Mouse (Mus musculus): Measurements from ENCODE around the gene Plscr4.
A peak's percentile ranks its signal among the peaks of the same experiment; 100 is the strongest.

Gene Plscr4

DNA sequence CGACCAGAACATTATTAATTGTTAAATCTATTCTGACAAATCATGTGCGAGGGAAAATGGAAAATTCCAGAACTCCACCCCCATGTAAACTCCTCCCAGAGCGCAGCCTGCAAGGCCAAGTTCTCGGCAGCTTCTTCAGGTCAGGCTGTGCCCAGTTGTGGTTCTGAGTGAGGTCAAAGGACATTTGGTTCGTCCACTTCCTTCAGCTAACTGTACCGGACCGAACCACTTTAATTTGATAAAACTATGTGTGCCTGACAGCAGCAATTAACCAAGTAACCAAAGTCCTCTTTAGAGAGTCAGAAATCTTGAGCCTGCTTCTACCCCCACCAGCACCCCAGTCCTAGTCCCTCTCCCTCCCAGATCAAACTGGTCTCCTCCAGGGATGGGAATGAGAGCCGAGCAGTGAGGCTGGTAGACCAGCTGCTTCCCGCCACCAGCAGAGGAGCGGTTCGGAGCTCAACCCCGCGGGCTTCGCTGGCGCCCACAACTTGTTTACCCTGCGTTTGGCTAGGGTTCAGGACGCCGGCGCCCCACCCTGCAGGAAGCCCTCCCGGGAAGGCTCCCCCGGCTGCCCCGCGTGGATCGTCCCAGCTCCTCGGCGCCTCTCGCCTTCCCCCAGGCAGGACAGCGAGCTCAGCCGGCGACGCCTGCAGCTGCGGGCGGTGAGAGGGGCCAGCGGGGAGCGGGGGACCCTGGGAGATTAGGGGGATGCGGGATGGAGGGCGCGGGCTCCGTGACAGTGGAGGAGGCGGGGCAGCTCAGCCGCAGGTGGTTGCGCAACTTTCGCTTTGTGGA lies at the start of gene Plscr4:
Gene Plscr4, plus strand, starts transcription at position 113 of the 798 bp plus-strand sequence.
- no peak for DNase-seq (ENCODE audit: low read depth, low spot score)

DNA sequence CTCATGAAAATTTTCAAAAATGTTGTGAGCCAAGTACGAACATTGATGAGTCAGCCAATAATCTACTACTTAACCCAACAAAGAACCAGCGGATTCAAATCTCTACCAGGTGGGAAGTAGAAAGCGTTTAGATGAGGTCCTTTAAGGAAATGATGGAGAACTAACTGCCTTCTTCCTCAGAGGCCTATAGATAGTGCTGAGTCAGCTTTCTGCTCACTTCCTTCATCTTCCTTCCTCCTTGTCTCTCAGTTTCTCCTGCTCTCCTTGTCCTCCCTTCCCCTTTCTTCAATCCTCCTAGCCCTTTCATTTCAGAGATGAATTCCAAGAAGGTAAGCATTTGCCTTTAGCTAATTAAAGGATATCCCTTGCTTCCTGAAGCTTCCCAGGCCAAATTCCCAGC lies 46.9 kb upstream of the Plscr4 start:
- DNase-seq (ENCODE audit: low read depth, low spot score), result no peak

DNA sequence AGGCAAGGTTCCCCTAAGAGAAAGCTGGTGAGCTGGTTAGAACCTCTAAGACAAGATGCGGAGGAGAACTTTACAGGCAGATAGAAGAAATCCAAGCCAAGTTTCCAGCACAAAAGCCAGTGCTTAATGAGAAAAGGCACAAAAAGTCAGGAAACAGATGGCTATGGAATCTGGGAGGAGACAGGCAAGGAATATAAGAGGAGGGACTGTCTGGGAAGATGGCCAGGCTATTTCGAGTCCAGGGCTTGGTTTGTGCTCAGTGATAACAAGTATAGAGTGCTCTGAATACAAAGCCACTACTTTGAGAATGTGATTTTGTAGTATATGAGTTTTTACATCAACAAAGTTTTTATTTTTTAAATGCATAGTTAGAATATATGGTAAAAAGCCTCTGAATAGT lies 45.1 kb upstream of the Plscr4 start:
- DNase-seq (ENCODE audit: low read depth, low spot score), result peak; percentile 20

DNA sequence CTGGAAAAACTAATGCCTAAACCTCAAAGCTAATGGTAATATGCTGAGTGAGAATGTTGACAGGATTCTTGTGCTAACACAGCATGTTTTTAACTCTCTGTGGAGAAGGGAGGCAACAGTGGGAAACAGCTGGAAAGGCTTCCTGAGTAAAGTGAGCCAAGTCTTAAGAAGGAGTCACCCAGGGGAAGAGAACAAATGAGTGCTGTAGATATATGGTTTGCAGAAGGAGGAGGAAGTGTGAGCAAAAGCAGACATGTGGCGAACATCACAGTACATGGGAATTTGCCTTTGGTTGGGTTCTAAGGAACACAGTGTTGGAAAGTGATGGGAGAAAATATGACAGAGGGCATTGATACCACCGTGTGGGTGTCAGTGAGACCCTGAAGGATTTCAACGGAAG lies 43.5 kb upstream of the Plscr4 start:
- no peak for DNase-seq (ENCODE audit: low read depth, low spot score)

DNA sequence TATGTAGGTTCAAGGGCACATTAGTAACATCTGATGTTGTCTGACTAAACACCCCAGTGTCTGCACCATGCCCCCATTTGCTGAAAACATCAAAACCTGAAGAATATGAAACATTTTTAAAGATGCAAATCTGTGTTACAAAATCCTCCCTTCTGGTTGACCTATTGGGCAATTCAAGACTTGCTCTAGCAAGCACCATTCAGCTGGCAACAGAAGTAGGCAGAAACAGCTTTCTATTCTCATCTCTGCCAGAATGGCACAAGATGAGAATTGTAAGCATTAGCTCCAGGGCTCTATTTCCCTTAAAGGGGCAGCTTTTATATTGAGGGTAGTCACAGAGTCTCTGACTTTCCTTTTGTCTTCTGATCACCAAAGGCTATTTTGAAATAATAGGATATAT lies 19.4 kb upstream of the Plscr4 start:
- no peak for DNase-seq (ENCODE audit: low read depth, low spot score)

DNA sequence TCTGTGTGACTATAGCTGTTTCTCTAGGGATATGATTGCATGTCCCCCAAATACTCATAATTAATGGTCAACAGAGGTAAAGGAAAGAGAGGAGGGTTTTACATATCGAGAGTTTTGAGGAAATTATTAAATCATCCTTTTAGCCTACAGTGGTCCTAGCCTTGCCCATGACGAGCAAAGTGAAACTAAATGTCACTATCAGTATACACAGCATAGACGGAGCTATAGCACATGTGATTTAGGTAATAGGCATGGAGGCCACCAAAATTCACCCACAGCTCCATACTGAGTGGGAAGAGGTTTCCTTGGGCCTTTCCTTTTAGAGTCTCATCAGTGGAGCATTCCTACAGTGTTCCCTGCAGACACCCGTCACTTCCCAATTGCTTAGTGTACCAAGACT lies 15.7 kb upstream of the Plscr4 start:
- DNase-seq (ENCODE audit: low read depth, low spot score), result no peak

DNA sequence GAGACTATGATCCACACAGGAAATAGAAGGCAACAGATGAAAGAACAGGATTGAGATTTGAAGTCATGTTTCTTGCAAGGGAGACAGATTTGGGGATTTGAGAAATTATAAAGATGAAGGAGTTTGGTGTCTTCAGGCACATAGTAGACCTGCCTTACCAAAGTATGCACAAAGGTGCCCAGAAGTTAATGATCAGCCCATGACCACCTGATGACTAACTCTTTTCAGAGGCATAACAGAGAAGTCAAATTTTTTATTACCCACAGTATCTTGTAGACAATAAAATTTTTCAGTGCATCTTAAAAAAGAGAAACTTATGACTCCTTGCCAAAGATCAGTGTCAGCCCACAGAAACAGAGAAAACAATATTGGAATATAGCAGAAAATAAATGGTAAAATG lies 12.6 kb upstream of the Plscr4 start:
- DNase-seq (ENCODE audit: low read depth, low spot score), result no peak

DNA sequence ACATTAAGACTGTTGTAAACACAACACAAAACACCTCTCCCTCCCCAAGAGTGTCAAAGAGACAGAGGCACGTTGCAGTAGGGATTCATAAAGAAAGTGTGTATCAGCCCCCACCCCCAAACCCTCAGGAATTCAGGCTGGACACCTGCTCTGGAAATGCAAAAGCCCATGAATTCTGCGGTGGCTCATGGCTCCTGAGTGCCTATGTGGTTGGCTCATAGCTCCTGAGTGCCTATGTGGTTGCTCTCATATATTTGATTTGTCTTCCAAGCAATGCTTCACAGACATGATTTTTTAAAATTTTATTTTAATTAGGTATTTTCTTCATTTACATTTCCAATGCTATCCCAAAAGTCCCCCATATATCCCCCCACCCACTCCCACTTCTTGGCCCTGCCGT lies 568 bp upstream of the Plscr4 start:
- DNase-seq (ENCODE audit: low read depth, low spot score), result no peak

DNA sequence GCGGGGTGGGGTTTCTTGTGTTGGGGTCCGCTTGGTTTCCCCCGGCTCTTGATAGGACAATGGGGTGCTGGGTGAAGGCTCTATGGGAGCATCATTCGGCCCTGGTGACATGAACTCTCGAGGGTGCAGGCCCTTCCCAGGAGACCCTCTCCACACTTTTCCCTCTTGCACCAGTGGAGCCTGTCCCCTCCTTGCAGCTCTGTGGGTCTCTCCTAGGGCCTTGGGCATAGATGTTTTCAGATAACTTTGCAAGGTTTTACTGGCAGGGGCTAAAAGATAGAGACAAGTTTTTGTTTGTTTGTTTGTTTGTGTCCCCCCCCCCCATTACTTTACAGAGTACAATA lies 858 bp downstream of the Plscr4 start:
- DNase-seq (ENCODE audit: low read depth, low spot score), result no peak

DNA sequence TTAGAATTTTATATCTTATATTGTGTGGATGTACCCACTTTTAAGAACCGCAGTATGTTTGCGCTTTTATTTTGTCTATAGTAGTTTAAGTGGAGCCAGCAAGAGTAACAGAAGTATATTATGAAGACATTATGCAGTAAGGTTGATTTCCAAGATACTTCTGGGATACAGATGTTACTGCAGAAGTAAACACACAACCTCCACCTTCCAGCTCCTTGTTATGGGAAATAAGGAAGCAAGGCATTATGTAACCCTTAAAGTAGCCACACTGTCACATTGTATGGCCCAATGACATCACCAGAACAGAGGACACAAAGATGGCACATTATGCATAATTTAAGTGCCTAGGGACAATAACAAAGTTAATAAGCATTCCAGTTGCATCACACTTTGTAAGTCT lies 1.2 kb downstream of the Plscr4 start:
- DNase-seq (ENCODE audit: low read depth, low spot score), result no peak

DNA sequence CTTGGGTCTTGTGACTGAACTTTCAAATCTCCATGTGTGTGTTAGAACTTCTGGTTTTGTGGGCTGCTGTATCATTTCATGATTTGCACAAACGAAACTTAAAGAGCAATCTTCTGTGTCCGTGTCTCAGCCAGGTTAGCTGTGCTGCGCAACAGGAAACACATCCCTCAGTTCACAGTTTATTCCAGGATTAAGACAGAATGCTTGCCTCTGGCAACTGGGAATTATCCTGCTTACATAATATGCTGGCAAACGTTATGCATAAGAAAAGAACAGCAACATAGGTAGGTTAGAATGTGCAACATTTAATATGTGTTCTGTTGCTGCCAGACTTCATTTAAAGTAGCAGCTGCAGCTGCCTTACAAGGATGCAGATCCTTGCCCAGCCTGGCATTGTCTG lies 10.6 kb downstream of the Plscr4 start:
- no peak for DNase-seq (ENCODE audit: low read depth, low spot score)

DNA sequence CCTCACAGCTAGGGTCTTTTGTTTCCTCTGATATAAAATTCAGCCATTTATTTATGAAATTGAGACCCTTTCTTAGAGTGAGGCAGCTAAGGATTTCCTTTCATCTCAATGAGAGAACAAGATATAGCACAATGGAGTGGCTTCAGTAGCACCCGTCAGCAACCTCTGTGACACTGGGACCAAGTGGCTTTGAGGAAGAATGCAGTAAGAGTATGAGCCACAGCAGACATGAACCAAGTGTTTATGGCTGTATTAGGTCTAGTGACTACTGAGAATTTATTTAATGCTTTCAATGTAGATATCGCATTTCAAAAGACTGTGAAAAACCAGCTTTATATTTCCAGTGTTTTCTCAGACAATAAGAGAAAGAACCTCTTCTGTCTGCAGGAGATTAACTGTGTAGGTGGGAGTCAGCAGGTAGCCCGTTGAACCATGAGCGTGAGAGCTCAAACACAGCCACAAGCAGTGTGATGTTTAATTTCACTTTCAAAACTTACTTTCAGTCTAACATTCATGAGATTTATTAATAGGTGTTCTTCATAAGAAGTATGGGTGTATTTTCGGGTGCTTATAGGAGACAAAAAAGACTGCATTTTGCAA lies 15.2 kb downstream of the Plscr4 start:
- no peak for DNase-seq (ENCODE audit: low read depth, low spot score)

DNA sequence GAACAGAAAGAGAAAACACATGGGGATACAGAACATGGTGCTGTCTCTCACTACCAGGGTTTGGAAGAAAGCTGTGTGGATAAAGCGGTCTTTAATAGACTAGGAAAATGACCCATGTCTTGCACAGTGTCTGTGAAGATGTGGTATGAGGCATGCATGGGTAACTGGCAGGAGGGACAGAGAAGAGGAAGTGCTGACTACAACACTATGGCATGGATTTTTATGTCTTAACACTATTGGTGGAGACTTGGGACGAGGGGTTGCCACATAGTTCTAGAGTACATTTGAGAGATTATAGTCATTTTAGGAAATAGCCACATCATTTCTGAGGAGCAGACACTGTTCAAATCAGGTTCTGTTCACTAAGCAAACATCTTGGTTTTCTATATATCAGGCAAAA lies 16.0 kb downstream of the Plscr4 start:
- no peak for DNase-seq (ENCODE audit: low read depth, low spot score)

DNA sequence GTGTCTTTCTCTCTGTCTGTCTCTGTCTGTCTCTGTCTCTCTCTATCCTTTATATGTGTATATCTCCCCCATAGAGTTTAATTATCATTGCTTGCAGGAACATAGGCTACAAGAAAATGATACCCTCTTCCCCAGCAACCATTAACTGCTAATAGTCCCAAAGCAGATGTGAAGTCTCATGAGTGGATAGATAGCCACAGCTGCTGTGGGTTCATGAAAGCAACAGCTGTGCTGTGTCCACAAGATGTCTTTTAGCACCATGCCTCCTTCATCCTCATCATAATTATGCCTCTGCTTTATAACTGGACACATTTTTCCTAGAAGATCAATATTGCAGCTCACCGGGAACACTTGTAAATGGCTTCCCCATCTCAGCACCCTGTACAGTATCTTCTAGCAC lies 17.1 kb downstream of the Plscr4 start:
- no peak for DNase-seq (ENCODE audit: low read depth, low spot score)

DNA sequence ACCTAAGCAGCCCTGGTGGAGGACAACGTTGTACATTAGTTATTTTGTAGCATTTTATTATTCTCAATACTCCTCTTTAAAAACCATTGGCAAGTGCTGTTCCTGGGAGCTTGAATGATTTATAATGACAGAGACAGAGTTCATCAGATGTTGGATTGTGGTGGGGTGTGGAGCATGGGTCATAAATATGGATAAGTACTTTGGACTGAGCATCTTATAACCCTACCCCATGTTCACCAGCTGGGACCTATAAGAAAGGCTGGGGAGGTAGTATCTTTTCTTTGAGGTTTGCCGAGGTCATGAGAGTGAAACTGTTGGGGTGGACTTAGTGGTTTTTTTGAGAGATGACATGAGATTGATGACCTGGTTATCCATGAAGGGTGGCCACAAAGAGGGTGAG lies 24.5 kb downstream of the Plscr4 start:
- DNase-seq (ENCODE audit: low read depth, low spot score), result no peak

DNA sequence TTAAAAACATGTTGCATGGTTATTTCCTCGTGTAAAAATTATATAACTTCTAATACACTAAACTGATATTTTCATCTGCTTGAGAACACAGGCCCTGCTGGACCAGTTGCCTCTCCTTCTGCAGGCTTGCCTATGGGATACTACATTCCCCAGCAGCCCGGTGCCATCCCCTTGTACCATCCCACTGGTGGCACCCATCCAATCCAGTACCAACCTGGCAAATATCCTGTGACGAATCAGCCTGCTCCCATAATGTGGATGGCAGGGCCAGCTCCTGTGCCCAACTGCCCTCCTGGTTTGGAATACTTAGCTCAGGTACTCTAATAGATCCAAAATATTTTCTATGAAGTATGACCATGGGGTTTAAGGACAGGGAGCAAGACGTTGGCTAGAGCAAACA lies 25.4 kb downstream of the Plscr4 start:
- DNase-seq (ENCODE audit: low read depth, low spot score), result no peak

DNA sequence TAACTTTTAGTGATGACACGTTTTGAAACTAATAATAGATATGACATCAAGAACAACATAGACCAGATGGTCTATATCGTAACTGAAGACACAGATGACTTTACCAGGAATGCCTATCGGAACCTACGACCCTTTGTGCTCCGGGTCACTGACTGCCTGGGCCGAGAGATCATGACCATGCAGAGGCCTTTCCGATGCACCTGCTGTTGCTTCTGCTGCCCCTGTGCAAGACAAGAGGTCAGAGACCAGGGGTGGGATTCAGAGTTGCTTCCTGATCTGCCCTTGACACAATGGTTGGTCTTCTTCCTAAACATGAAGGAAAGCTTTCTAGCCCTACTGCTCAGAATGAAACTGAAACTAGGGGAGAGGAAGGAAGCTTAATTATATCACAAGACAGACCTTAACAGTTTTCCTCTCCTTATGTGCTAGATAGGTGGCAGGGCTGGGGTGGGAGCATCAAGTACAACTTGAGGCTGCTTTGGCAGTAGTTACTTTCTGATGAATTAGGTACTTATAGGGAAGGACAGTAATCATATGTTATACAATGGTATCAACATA lies 27.6 kb downstream of the Plscr4 start:
- no peak for DNase-seq (ENCODE audit: low read depth, low spot score)

DNA sequence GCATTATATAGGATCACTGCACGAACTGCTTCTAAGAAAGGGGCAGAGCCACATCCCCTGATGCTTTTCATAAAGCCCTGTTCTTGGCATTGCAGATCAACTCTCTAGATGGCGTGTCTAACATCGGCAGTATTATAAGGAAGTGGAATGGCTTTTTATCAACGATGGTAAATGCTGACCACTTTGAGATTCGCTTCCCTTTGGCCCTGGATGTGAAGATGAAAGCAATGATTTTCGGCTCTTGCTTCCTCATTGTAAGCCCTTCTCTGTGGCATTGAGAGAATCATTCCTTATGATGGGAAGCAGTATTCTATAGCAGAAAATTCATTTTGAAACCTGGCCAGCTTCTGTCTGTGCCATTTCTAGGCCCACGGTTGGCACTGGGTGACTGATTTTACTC lies 32.7 kb downstream of the Plscr4 start:
- DNase-seq (ENCODE audit: low read depth, low spot score), result no peak

DNA sequence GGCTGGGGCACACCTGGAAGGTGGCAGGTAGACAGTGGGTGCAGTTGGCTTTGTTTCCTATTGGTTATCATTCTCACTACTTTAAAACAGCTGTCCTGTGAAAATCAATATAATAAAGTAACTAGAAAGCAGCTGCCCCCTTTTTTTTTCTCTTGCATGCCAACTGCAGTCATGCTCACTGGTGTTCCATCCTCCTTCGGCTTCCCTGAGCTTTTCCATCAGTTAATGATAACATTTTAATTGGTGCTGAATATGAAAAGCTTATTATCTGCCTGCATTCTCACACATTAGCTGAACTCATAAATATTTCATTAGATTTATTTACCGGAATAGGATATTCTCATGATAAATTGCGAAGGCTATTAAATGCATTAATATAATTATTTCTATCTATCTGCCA lies 33.1 kb downstream of the Plscr4 start:
- DNase-seq (ENCODE audit: low read depth, low spot score), result no peak

DNA sequence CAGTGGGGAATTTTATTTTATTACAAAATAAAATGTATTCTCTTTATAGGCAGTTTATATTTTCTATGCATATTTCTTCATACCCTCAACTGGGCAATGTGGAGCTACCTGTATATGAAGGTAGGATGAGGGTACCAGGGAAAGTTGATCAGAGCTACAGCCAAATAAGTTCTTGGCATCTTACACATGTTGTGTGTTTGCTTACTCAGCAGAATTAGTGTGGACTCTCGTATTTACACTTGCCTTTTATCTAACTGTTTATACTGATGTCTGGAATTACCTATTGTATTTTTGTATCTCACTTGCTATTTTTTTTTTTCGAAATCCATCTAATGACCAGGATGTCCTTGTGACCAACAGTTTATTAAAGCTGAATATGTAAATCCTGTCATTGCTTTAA lies 34.1 kb downstream of the Plscr4 start:
- DNase-seq (ENCODE audit: low read depth, low spot score), result no peak

DNA sequence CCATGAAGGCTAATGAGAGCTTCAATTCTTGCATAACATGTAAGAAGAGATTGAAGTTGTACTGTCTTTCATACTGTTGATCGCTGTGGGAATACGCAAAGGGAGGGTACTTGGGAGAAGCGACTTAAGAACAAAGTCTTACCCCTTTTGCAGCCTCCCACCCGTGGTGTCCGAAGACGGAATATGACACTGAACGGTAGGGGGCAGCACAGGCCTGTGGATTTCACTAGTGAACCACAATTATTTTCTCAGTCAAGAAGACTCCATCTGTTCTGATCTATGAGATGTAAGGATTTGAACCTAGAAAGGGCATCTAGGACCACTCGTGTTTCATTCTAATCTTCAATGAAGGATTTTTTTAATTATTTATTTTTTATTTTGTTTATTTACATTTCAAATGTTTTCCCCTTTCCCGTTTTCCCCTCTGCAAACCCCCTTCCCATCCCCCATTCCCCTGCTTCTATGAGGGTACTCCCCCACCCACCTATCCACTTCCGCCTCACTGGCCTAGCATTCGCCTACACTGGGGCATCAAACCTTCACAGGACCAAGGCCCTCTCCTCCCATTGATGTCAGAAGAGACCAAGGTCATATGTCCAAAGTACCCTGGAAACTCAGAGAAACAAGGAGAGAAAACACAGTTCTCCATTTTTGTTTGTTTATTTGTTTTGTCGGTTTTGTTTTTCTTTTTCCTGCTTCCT lies 42.7 kb downstream of the Plscr4 start:
- peak; percentile 30 for DNase-seq (ENCODE audit: low read depth, low spot score)

DNA sequence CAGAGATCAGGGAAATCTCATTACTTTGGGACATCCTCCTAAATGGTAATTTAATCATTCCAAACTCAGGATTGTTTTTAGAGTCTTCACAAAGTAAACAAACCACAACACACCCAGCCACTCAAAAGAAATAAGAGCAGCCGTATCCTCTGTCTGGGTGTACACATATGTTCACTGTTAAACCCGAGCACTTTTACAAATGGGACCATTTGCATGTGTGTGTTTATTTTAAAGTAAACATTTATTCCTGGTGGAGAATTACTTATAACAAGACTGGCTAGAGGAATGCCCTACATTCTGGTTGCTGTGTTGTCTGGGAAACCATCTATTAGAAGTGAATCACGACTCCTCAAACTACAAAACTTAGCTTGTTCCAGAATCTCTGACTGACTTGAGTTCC lies 47.1 kb downstream of the Plscr4 start:
- no peak for DNase-seq (ENCODE audit: low read depth, low spot score)

DNA sequence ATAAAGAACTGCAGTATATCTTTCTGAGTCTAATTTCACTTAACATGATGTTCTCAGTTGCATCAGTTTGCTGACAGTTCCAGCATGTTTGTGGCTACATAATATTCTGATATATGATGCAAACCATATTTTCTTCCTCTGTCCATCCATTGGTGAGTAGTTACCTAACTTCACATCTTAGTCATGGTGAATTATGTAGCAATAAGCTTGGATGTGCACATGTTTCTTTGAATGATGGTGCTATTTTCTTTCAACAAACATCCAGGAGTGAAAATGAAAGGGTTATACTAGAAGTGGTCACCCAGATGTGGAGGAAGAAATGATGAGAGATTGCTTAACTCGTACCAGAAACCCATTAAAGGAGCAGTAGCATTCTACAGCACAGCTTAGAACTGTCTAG lies 47.7 kb downstream of the Plscr4 start:
- DNase-seq (ENCODE audit: low read depth, low spot score), result no peak
